Mouse (Mus musculus) forebrain, embryonic 12.5 days (tissue): ENCODE data around the gene Ranbp3l. TPM values are rescaled to one million over a fixed set of nuclear protein-coding genes. Genes with fewer than 3 reads are reported as not detected.
A peak's percentile ranks its signal among the peaks of the same experiment; 100 is the strongest.
"Not testable (repeated sequence)": the region's sequence is repeated elsewhere in the genome, so short reads cannot be mapped to it uniquely, and the experiment has no call there.

Experiments
- ATAC-seq: fragments of 200-750 bp; cut with Nextera tagmentation; 2 replicates; pipeline ENCODE4 v1.8.0; 2017; ENCODE audit warnings: moderate TSS enrichment; ENCODE audit not compliant: low FRiP score
- H3K27ac ChIP-seq: fragments of 300-500 bp; sonication (generic); 2 replicates; pipeline ENCODE4 v1.5.1; 2016; ENCODE audit warnings: mild to moderate bottlenecking
- H3K27me3 ChIP-seq: fragments of 300-500 bp; sonication (generic); 2 replicates; pipeline ENCODE4 v1.6.1; 2016; ENCODE audit warnings: mild to moderate bottlenecking
- H3K36me3 ChIP-seq: fragments of 300-500 bp; sonication (generic); replicated peaks from 2 replicates; pipeline ENCODE4 v1.6.1; 2016; ENCODE audit warnings: mild to moderate bottlenecking
- H3K4me1 ChIP-seq: fragments of 300-500 bp; sonication (generic); 2 replicates; pipeline ENCODE4 v1.6.1; 2016
- H3K4me2 ChIP-seq: fragments of 300-500 bp; sonication (generic); 2 replicates; pipeline ENCODE4 v1.6.1; 2016; ENCODE audit warnings: mild to moderate bottlenecking, moderate library complexity
- H3K4me3 ChIP-seq: fragments of 300-500 bp; sonication (generic); replicated peaks from 2 replicates; pipeline ENCODE4 v1.5.1; 2016; ENCODE audit warnings: mild to moderate bottlenecking
- H3K9ac ChIP-seq: fragments of 300-500 bp; sonication (generic); 2 replicates; pipeline ENCODE4 v1.6.1; 2016; ENCODE audit warnings: mild to moderate bottlenecking
- H3K9me3 ChIP-seq: fragments of 300-500 bp; sonication (generic); 2 replicates; pipeline ENCODE4 v1.6.1; 2016
- WGBS: fragments of 180-500 bp; shearing (Covaris S2); methylation state at CpG from one replicate; pipeline ENCODE4 v1.1.7; 2016; 5-methylcytosine and 5-hydroxymethylcytosine counted together
- polyA plus RNA-seq: library from polyadenylated mRNA; unstranded; fragments of >200 nt; fragmentation: Nextera tagmentation; extraction: Ambion mirVana; gene quantifications from 2 replicates; pipeline ENCODE4 v1.2.1, GENCODE M21; 2016

Gene Ranbp3l
- polyA plus RNA-seq, 1 experiment from 2014 or later = 3.1 TPM

DNA sequence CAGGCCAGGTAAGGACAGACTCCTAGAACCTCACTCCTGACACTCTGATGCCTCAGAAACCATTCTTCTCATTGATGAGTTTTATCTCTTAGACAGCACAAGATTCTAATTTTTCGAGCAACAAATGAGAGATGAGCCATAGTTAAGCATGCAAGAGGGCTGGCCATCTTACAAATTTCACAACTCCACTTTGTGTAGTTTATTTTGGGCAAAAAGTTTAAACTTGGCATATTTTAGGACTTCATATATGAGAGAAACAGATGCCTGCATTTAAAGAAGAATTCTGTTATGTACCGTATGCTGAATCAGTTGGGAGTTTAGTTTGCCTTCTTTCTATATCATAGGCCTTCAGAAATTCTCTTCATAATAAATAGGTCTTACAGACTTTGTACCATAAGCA lies 35.0 kb downstream of the Ranbp3l start:
- no peak overlapping the region for H3K4me2 ChIP-seq
- ATAC-seq = no peak
- H3K9me3 ChIP-seq = no peaks in the 10 kb centered on the region
- WGBS = 87% methylated on average over 2 of the region's 2 CpGs
- no peaks in the 10 kb centered on the region for H3K36me3 ChIP-seq
- H3K9ac ChIP-seq = no peak overlapping the region
- no peaks in the 10 kb centered on the region for H3K27me3 ChIP-seq
- H3K4me3 ChIP-seq = no peak overlapping the region
- no peaks in the 10 kb centered on the region for H3K4me1 ChIP-seq
- H3K27ac ChIP-seq = no peak overlapping the region

DNA sequence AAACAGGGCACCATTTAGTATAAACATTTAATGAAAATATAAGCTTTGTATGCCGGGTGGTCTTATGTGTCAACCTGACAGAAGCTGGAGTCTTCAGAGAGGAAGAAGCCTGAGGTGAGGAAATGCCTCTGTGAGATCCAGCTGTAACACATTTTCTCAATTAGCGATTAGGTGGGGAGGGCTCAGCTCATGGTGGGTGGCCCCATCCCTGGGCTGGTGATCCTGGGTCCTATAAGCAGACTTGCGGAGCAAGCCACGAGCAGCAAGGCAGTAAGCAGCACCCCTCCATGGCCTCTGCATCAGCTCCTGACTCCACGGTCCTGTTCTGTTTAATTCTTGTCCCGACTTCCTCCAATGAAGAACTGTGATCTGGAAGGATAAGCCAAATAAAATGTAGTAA lies 41.4 kb downstream of the Ranbp3l start:
- Histone ChIP-seq H3K4me3 (no peak overlapping the region), H3K36me3 (no peaks in the 10 kb centered on the region), H3K27ac (no peak overlapping the region), H3K4me2 (no peak overlapping the region), H3K9ac (no peak overlapping the region), H3K4me1 (no peaks in the 10 kb centered on the region), H3K27me3 (no peaks in the 10 kb centered on the region), H3K9me3 (no peaks in the 10 kb centered on the region)
- WGBS = 76% methylated on average over 6 of the region's 6 CpGs
- no peak for ATAC-seq

DNA sequence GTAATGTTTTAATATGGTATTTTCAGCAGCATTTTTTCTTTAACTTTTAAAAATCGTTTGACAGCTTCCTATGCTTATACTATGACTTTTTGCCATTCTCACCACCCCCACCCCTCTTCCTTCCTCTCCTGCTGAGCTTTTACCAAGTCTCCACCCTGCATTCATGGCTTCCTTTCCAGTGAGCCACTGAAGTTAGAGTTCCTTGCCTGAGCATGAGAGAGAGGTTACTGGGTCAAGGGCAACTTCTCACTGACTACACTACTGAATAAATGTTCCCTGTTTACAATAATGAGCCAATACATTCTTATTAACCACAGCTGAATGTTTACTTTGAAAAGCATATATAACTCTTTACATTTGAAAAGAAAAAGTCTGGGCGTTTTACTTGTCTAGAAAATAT lies 46.8 kb downstream of the Ranbp3l start:
- 83% methylated on average over 2 of the region's 2 CpGs for WGBS
- ATAC-seq = no peak
- no peak overlapping the region for H3K4me2 ChIP-seq

DNA sequence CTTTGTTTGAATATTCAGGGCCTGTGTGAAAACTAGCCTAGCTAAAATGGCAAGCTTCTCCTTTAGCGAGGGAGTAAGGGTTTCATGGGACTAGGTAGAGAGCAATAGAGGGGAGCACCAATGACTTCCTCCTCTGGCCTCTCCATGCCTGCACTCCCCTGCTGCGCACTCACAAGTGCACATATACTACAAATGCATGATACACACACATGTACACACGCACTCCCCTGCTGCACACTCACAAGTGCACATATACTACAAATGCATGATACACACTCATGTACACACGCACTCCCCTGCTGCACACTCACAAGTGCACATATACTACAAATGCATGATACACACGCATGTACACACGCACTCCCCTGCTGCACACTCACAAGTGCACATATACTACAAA lies 47.7 kb downstream of the Ranbp3l start:
- ATAC-seq, H3K9me3 ChIP-seq, H3K4me2 ChIP-seq, H3K36me3 ChIP-seq, H3K4me1 ChIP-seq, H3K9ac ChIP-seq, H3K27ac ChIP-seq, H3K27me3 ChIP-seq, H3K4me3 ChIP-seq: not testable (repeated sequence)
- 86% methylated on average over 6 of the region's 6 CpGs for WGBS

More for the DNA sequence above, 46.8 kb downstream of the Ranbp3l start:
- H3K36me3 ChIP-seq = no peaks in the 10 kb centered on the region
- no peak overlapping the region for H3K27ac ChIP-seq
- no peak overlapping the region for H3K4me3 ChIP-seq
- H3K9me3 ChIP-seq = peaks cover 3% of the 10 kb centered on the region; the same call in 1 of the 2 replicates
- H3K27me3 ChIP-seq = no peaks in the 10 kb centered on the region
- no peaks in the 10 kb centered on the region for H3K4me1 ChIP-seq
- no peak overlapping the region for H3K9ac ChIP-seq

DNA sequence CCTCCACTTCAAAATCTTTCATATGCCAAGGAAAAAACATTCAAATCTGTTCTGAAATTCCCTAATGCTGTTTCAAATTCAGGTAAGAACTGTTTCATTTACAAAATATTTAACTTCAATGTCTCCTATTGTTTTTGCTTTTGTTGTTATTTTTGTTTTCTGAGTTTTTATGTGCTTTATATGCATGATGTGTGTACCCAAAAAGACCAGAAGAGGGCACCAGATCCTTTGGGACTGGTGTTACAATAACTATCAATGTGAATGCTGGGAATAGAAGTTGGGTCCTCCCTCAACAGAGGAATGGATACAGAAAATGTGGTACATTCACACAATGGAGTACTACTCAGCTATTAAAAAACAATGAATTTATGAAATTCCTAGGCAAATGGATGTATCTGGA lies 88.0 kb downstream of the Ranbp3l start:
- Histone ChIP-seq H3K9ac (no peak overlapping the region), H3K4me3 (no peak overlapping the region), H3K27me3 (no peaks in the 10 kb centered on the region), H3K9me3 (no peaks in the 10 kb centered on the region), H3K27ac (no peak overlapping the region), H3K4me2 (no peak overlapping the region), H3K36me3 (no peaks in the 10 kb centered on the region), H3K4me1 (no peaks in the 10 kb centered on the region)
- no peak for ATAC-seq

DNA sequence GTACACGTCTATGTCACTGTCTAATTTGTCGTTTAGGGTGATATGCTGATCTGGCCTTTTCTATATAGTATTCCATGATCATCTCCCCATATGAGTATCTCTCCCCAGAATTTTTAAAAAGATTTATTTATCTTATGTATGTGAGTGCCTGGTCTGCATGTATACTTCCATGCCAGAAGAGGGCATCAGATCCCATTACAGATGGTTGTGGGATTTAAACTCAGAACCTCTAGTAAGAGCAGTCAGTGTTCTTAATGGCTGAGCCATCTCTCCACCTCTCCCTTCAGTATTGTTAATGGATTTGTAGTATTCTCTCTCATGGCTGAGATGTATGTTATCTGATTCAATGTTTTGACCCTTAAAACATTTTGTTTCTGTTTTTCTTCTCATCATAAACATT lies 92.1 kb downstream of the Ranbp3l start:
- H3K27me3 ChIP-seq = no peaks in the 10 kb centered on the region
- no peak overlapping the region for H3K27ac ChIP-seq
- no peak overlapping the region for H3K4me2 ChIP-seq
- H3K4me1 ChIP-seq = no peaks in the 10 kb centered on the region
- H3K4me3 ChIP-seq = no peak overlapping the region
- H3K9ac ChIP-seq = no peak overlapping the region
- ATAC-seq = no peak
- WGBS = 82% methylated on average over 2 of the region's 2 CpGs
- no peaks in the 10 kb centered on the region for H3K36me3 ChIP-seq
- no peaks in the 10 kb centered on the region for H3K9me3 ChIP-seq

DNA sequence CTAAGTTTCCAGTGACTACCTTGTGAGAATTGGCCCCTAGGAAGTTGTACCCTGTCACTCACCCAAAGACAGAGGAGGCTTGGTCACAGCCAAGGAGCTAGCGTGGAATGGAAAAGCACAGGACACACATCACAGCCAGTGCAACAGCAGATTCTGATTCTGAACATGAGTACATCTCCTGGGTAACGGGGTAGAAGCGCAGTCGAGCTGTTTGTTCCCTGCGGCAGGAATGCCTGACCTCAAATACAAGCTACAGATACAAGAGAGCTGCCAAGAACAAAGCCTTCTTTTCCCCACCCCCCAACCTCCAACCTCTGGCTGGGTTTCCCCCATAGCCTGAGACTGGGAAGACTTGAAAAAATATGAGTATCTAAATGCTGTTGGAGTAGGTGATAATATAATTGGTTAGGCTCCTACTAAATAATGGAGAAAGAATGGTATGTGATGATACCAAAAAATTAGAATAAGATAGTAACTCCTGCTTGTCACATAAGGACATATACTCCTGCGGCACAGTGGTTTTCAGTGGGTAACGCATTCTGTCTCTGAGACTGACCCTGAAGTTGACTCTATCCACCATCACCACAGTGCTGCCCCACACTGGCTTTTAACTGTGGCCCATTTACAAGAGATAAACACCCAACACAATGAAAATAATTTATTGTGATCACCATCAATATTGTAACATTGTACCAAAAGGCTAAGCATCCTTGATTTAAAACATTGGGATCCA lies 93.6 kb downstream of the Ranbp3l start:
- Histone ChIP-seq H3K4me2 (no peak overlapping the region), H3K9ac (no peak overlapping the region), H3K36me3 (no peaks in the 10 kb centered on the region), H3K27ac (no peak overlapping the region), H3K27me3 (no peaks in the 10 kb centered on the region), H3K4me1 (no peaks in the 10 kb centered on the region), H3K9me3 (no peaks in the 10 kb centered on the region), H3K4me3 (no peak overlapping the region)
- 54% methylated on average over 7 of the region's 7 CpGs for WGBS
- peak; percentile 53; the same call in 1 of the 2 replicates for ATAC-seq

DNA sequence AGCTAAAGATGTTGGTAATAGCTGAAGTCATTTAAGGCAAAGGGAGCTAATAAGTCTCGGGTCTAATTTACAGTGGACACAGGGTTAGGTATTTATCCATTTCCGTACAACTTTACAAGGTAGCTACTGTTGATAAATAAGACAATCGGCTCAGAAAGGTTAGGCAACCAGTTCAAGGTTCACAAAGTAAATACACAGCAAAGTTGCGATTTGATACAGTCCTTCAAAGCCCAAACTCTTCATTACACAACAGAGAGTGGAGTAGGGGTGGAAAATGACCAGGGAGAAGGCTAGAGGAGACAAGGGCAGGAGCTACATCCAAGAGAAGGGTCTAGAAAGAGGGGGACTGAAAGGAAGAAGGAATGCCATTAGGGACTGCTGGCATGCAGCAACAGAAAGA lies 101.1 kb downstream of the Ranbp3l start:
- Histone ChIP-seq H3K27me3 (no peaks in the 10 kb centered on the region), H3K36me3 (no peaks in the 10 kb centered on the region), H3K4me2 (no peak overlapping the region), H3K9me3 (no peaks in the 10 kb centered on the region), H3K9ac (no peak overlapping the region), H3K4me1 (peaks cover 27% of the 10 kb centered on the region), H3K27ac (no peak overlapping the region), H3K4me3 (no peak overlapping the region)
- no peak for ATAC-seq
- WGBS = 92% methylated on average over 4 of the region's 4 CpGs

DNA sequence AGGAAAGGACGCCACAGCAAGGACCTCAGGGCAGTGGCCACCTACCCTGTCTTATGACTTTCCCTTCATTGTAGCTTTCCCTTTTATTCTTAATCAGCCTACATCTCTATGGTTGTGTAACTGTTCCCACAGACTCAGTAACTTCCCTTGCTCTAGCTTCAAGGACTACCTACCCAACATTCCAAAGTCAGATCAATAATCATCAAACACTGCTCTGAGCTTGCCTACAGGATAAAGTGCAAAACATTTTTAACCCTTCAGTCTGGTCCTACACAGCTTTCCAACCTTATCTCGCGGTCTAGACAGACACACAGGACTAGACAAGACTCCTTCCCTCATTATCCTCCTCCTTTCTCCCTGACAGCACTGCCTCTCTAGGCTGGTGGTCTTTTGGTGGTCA lies 102.6 kb downstream of the Ranbp3l start:
- H3K4me1 ChIP-seq = peaks cover 37% of the 10 kb centered on the region
- peak overlapping the region; percentile 86 for H3K27ac ChIP-seq
- peak; percentile 23; the same call in 1 of the 2 replicates for ATAC-seq
- peak overlapping the region; percentile 81 for H3K4me3 ChIP-seq
- H3K9me3 ChIP-seq = no peaks in the 10 kb centered on the region
- no peaks in the 10 kb centered on the region for H3K36me3 ChIP-seq
- under 1% methylated on average over 3 of the region's 3 CpGs for WGBS
- peak overlapping the region; percentile 64 for H3K9ac ChIP-seq
- H3K27me3 ChIP-seq = no peaks in the 10 kb centered on the region
- peak overlapping the region; percentile 70 for H3K4me2 ChIP-seq

DNA sequence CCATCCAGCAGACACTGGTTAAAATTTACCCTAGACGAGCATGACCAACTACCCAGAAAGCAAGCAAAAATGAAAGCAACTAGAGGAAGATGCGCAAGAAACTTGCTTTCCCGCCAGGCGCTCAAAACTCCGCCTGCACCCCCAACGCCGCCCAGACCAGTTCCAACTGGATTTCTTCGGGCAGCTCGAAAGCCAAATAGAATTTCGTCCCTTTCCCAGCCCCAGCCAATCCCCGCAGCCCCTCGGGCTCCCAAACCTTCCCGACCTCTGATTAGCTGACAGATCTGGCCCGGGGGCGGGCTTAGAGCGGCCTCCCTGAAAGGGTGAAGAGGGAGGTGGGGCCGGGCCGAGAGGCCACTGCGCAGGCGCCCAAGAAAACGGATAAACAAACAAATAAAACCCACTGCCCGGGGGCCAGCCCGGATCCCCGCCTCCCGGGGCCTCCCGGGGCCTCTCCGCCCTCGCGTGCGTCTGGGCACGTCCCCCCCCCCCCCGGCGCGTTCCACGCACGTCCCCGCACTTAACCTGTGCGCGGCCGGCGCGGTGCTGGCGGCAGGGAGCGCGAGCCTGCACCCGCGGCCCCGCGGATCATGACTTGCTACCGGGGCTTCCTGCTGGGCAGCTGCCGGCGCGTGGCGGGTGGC lies 103.3 kb downstream of the Ranbp3l start, which contains the start of gene Nadk2:
TSS of gene Nadk2 (plus strand) at position 349 of the 644 bp plus-strand sequence.
- Histone ChIP-seq H3K27ac (peak within 1 kb of the TSS; percentile 86), H3K4me2 (peak within 1 kb of the TSS; percentile 70), H3K4me1 (peaks cover 41% of the 10 kb centered on the region), H3K9ac (peak within 1 kb of the TSS; percentile 79), H3K4me3 (peak within 1 kb of the TSS; percentile 81), H3K9me3 (no peaks in the 10 kb centered on the region), H3K36me3 (no peaks in the 10 kb centered on the region), H3K27me3 (no peaks in the 10 kb centered on the region)
- ATAC-seq = peak; percentile 99
- under 1% methylated on average over 54 of the region's 54 CpGs for WGBS

DNA sequence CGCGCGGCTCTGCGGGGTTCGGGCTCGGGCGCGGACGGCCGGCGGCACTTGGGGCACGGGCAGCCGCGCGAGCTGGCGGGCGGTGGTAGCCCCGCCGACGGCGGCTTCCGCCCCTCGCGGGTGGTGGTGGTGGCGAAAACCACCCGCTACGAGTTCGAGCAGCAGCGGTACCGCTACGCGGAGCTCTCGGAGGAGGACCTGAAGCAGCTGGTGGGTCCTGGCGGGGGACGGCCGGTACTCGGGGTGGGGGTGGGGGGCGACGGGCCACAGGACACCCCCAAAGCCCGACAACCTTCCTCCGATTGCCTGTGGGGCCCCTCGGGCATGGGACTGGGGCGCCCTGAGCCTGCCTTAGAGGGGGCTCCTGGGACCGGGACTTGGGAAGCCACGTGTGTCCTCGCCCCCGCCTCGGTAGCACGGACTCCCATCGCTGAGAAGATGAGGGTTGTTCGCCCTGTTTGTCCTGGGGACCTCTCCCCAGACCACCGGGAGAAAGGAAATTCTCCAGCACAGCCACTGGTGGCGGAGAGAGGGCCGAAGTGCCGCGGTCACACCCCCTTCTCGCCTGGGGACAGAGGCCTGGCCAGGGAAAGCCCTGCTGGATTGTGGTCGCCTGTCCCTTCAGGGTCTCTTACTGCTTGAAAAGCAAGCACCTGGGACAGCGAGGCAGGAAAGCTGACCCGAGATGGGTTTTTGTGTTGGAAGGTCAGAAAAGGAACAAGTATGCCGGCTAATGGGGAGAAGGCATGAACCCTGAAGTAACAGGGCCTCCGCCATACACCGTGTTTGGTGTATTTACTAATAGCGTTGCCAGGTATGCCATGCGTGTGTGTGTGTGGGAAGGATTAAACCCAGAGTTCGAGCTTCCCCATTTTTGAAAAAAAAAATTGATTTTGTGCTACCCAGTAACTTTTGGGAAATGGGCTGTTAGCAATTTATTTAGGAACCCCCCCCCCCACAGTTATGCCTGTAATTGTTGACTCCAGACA lies 104.1 kb downstream of the Ranbp3l start:
- Histone ChIP-seq H3K4me3 (peak overlapping the region; percentile 81), H3K27me3 (no peaks in the 10 kb centered on the region), H3K36me3 (no peaks in the 10 kb centered on the region), H3K9ac (peak overlapping the region; percentile 79), H3K9me3 (no peaks in the 10 kb centered on the region), H3K4me1 (peaks cover 41% of the 10 kb centered on the region), H3K27ac (peak overlapping the region; percentile 84), H3K4me2 (peak overlapping the region; percentile 70)
- WGBS = under 1% methylated on average over 55 of the region's 66 CpGs
- peak; percentile 54 for ATAC-seq

DNA sequence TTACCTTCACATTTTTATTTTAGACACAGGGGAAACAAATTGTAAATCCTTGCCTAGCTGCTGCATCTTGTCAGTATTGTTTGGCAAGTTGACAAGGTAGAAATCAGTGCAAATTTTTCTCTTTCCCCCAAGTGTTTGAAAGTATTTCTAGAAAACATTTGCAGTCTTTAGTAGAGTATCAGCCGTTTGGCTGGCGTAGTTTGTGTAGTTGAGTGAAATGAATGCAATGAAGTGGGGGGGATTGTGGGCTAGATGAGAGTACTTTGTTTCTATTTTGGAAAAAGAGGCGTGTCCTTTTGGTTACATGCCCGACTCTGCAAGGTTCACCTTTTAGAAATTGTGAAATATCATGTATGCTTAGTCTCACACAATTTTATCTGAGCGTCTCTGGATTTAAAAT lies 104.9 kb downstream of the Ranbp3l start:
- Histone ChIP-seq H3K4me2 (peak overlapping the region; percentile 70), H3K9me3 (no peaks in the 10 kb centered on the region), H3K9ac (peak overlapping the region; percentile 79; the same call in 1 of the 2 replicates), H3K4me1 (peaks cover 41% of the 10 kb centered on the region), H3K4me3 (peak overlapping the region; percentile 81), H3K27me3 (no peaks in the 10 kb centered on the region), H3K27ac (no peak overlapping the region), H3K36me3 (no peaks in the 10 kb centered on the region)
- 40% methylated on average over 5 of the region's 5 CpGs for WGBS
- ATAC-seq = no peak
